Mouse (Mus musculus) heart, adult 18-20 months (tissue): ENCODE results near the gene Tex2. TPM values are rescaled to one million over a fixed set of nuclear protein-coding genes. Genes with fewer than 3 reads are reported as not detected.

ENCODE experiments used
- DNase-seq, 2 experiments: peaks; one replicate each; pipeline ENCODE4 v3.0.0; 2021 to 2022; ENCODE audit warnings: mixed read lengths in 1 of 2
- total RNA-seq, 2 experiments: library from RNA; stranded (reverse); gene quantifications; 2 replicates each; pipeline ENCODE4 v1.2.3; 2021

The Tex2 gene
- total RNA-seq, 2 experiments from 2014 or later = 41.5 to 42.0 TPM

- DNase-seq = no peak
These were observed 69.1 kb downstream of the Tex2 start for GRCm38 (mm10) chr11:106544133-106544532.

- no peak for DNase-seq
These were observed 70.2 kb downstream of the Tex2 start for GRCm38 (mm10) chr11:106543006-106543405.

GRCm38 (mm10) chr11:106542385-106542784, 70.8 kb downstream of the Tex2 start:
- no peak for DNase-seq

- DNase-seq = no peak
These were observed 72.5 kb downstream of the Tex2 start for GRCm38 (mm10) chr11:106540506-106541268.

- no peak for DNase-seq
These were observed 76.8 kb downstream of the Tex2 start for GRCm38 (mm10) chr11:106536253-106536912.

- DNase-seq = no peak
These were observed 77.5 kb downstream of the Tex2 start for GRCm38 (mm10) chr11:106535660-106536252.

GRCm38 (mm10) chr11:106532248-106532790, 80.9 kb downstream of the Tex2 start:
- no peak for DNase-seq

- DNase-seq = no peak
These were observed 83.4 kb downstream of the Tex2 start for GRCm38 (mm10) chr11:106529786-106530185.

- DNase-seq = no peak
These were observed 84.1 kb downstream of the Tex2 start for GRCm38 (mm10) chr11:106529113-106529512.

GRCm38 (mm10) chr11:106527926-106528325, 85.3 kb downstream of the Tex2 start:
- DNase-seq = no peak

- DNase-seq = no peak
These were observed 85.9 kb downstream of the Tex2 start for GRCm38 (mm10) chr11:106527147-106527821.

- no peak for DNase-seq
These were observed 90.7 kb downstream of the Tex2 start for GRCm38 (mm10) chr11:106522538-106522937.

- peak; percentile 38 to 66 for DNase-seq
These were observed 91.6 kb downstream of the Tex2 start for GRCm38 (mm10) chr11:106521612-106522011.

- no peak for DNase-seq
These were observed 92.8 kb downstream of the Tex2 start for GRCm38 (mm10) chr11:106520404-106520803.

- DNase-seq = no peak
These were observed 93.7 kb downstream of the Tex2 start for GRCm38 (mm10) chr11:106519519-106519918.

- no peak for DNase-seq
These were observed 94.8 kb downstream of the Tex2 start for GRCm38 (mm10) chr11:106518391-106518790.

GRCm38 (mm10) chr11:106515079-106515745, 98.0 kb downstream of the Tex2 start:
- no peak for DNase-seq

GRCm38 (mm10) chr11:106514446-106514845, 98.8 kb downstream of the Tex2 start:
- DNase-seq = no peak

- peak; percentile 50 to 66 for DNase-seq
These were observed 100.1 kb downstream of the Tex2 start for GRCm38 (mm10) chr11:106513166-106513565.

- DNase-seq = no peak
These were observed 101.2 kb downstream of the Tex2 start for GRCm38 (mm10) chr11:106512006-106512390.

GRCm38 (mm10) chr11:106511236-106512005, 101.8 kb downstream of the Tex2 start:
- DNase-seq = no peak
